Mouse (Mus musculus) granulocyte monocyte progenitor cell, adult 5-6 weeks (primary cell): ENCODE data around the gene Slc24a2. TPM values are rescaled to one million over a fixed set of nuclear protein-coding genes. Genes with fewer than 3 reads are reported as not detected.
A peak's percentile ranks its signal among the peaks of the same experiment; 100 is the strongest.

ENCODE experiments used
- ATAC-seq: replicated peaks from 2 replicates; pipeline ENCODE4 v1.8.0; 2016; ENCODE audit warnings: mild to moderate bottlenecking, moderate TSS enrichment, inconsistent platforms; ENCODE audit not compliant: poor library complexity, severe bottlenecking
- total RNA-seq, 2 experiments: library from RNA; stranded (forward) in 1 of 2; stranded (reverse) in 1 of 2; fragments of 200-712, 200-1000 nt in 1 of 2; fragments of >200 nt in 1 of 2; fragmentation: Nextera tagmentation in 1 of 2; gene quantifications; 2 replicates each; pipeline ENCODE4 v1.2.3; 2014 to 2017

The Slc24a2 gene
- total RNA-seq, 2 experiments from 2014 or later = not detected

GRCm38 (mm10) chr4:87126756-87127155, 103.5 kb downstream of the Slc24a2 start:
- ATAC-seq = no peak

GRCm38 (mm10) chr4:87119758-87120157, 110.5 kb downstream of the Slc24a2 start:
- ATAC-seq = peak; percentile 35; the same call in 1 of the 2 replicates

DNA sequence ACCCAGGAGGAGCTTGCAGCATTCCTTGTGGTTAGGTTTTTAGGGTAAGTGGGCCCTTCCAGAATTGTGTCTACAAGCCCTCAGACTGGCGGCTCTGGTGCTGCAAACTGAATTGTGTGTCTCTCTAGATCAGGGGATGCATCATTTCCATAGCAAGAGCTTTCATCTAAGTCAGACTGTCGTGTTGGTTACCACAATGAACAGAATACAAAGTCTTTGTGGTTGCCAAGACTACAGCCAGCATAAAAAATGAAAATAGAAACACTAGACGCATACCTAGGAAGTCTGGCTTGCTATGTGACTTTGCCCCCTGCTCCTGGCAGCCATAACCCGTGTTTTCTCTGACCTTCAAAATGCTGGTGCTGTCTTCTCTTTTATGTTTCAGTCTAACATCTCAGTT, 114.6 kb downstream of the Slc24a2 start:
- ATAC-seq = no peak

GRCm38 (mm10) chr4:87109331-87110059, 120.8 kb downstream of the Slc24a2 start:
- ATAC-seq = no peak

- ATAC-seq = no peak
These were observed 129.3 kb downstream of the Slc24a2 start for GRCm38 (mm10) chr4:87100936-87101335.

GRCm38 (mm10) chr4:87096186-87096585, 134.1 kb downstream of the Slc24a2 start:
- no peak for ATAC-seq

DNA sequence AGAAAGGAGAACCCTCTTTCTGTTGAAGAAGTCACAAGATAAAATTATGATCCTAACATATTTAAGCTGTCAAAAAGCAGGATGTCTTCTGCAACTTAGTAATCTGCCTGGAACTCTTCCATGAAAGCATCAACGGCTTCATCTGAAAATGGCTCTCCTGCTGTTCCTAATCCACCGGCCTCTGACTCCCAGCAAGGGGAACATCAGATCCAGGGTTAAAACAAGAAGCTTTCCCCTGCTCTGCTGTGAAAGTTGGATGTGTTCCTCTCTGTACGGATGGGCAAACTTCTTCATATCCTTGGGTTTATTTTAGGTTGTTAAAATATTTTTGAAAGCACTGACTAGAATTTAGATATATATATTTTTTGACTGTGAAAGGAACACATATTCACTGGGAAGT, 136.7 kb downstream of the Slc24a2 start:
- no peak for ATAC-seq

GRCm38 (mm10) chr4:87090841-87091240, 139.4 kb downstream of the Slc24a2 start:
- no peak for ATAC-seq

DNA sequence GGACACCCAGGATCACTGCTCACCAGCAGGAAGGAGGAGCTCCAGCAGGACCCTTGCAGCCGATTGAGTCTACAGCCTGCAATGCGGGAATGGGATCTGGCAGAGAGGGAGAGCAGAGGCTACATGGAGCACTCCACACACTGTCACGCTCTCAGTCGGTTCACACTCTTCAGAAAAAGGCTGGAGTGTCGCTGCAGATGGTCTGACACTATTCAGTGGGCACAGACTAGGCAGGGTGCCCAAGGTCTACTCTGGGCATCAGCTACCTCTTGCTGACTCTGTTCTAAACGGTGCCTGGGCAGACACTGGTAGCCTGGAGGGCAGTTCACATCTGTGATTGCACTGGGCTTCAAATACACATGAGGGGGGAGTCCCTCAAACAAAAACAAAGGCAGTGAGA, 141.6 kb downstream of the Slc24a2 start:
- ATAC-seq = no peak

DNA sequence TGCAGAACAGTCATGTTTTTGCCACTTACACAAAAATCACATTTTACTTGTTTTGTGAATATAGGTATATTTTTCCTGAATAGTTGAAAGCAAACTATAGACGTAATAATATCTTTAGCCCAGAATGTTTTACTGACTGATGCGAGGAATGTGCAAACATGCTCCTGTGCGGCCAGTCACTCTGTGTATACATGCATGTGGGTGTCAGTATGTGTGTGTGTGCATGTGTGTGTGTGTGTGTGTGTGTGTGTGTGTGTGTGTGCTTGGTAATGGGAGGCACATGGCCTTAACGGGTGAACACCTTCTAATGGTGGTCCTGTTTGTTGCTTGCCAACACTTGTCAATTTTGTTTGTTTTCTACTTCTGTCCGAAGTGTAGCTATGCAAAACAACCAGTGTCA, 142.7 kb downstream of the Slc24a2 start:
- no peak for ATAC-seq

GRCm38 (mm10) chr4:87086933-87087577, 143.2 kb downstream of the Slc24a2 start:
- ATAC-seq = no peak

DNA sequence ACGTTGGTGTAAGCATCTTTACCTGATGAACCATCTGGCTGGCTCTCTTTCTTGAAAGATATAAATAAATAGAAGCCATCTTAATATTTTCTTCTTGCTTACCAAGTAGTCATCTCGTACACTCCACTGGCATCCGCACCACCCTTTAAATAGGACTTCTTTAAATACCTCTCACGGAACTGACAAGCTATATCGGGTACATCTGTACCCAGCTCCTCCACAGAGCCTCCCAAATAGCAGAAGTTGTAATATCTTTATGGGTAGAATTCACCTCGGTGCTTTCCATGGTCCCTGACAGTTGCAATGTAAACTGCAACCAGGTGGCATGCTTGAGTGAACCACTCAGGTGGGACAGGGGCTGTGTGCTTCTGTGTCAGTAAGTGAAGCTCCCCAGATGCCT, 149.0 kb downstream of the Slc24a2 start:
- ATAC-seq = no peak

- ATAC-seq = no peak
These were observed 151.0 kb downstream of the Slc24a2 start for GRCm38 (mm10) chr4:87079305-87079704.

GRCm38 (mm10) chr4:87078726-87079125, 151.6 kb downstream of the Slc24a2 start:
- no peak for ATAC-seq

GRCm38 (mm10) chr4:87075761-87076160, 154.5 kb downstream of the Slc24a2 start:
- ATAC-seq = no peak

DNA sequence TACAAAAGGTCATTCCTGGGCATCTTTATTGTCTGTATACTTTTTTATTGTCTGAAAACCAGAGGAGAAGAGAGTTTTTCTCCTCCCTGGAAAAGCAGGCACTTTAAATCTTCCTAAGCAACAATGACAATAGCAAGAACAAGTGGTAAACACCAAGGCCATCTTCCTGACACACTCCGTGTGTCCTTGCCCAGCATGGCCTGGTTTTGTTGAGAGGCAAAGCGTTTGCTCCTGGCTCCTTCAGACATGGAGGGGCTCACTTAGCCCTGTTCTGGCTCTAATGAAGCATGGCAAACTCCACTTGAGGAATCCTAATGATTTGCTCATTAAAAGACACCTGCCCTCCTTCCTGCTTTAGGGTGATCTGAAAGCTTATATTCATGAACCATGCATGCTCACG, 162.2 kb downstream of the Slc24a2 start:
- no peak for ATAC-seq

GRCm38 (mm10) chr4:87065227-87065626, 165.1 kb downstream of the Slc24a2 start:
- ATAC-seq = no peak

DNA sequence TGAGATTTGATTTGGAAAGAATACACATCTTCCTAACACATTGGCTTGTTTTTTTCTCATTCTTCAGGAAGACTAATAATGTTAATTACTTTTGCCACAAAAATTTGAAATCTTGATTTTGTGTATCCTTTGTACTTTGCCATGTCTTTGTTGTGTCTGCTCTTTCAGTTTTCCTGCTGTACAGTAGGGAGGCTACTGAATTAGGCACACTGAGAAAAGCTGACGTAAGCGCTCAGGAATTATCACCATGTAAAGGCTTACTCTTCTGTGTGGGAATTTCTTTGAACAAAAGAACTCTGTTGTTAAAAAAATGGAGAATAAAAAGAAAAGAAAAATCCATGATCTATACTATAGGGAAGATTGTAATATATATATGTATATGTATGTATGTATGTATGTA, 165.7 kb downstream of the Slc24a2 start:
- no peak for ATAC-seq

- no peak for ATAC-seq
These were observed 167.5 kb downstream of the Slc24a2 start for GRCm38 (mm10) chr4:87062771-87063253.

GRCm38 (mm10) chr4:87061696-87062095, 168.6 kb downstream of the Slc24a2 start:
- no peak for ATAC-seq

DNA sequence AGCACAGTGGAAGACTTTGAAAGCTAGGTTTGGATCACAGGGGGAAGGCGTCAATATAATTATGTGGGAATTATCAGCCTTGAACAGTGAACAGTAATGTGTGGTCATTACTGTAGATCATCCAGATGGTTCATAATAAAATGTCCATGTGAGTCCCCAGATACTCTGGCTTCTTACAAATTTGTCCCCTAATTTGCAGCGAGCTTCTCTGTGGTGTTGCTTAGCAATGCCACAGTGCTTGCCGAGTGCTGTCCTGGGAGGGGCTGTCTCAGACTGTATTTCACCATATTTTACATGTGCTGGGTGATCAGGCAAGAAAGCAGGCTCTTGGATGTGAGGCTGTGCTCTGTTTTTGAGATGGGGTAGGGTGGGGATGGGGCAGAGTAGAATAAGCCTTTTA, 172.7 kb downstream of the Slc24a2 start:
- ATAC-seq = no peak

GRCm38 (mm10) chr4:87055768-87056167, 174.5 kb downstream of the Slc24a2 start:
- no peak for ATAC-seq
